ENCODE assay signal across 24 mouse cellular contexts in the genomic region with DNA sequence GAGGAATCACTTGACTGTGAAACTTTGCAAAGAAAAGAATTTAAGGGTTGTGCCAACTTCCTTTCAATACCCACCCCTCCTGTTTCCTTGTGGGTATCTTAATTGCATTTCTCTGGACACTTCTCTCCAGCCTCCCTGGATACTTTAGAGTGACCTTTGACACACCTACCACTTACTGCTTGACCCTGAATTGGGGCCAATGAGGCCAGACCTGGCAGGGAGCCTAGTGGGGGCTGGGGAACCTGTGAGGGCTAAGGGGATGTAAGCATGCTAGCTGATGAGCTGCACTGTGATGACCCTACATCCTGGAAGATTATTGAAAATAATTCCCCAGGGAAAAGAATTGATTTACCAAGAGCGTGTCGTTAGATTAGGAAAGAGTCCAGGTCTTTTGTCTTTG. TPM values are rescaled to one million over a fixed set of nuclear protein-coding genes. Genes with fewer than 3 reads are reported as not detected.
DNase-seq lines count a peak whose midpoint lies in the region; ATAC-seq lines count a peak whose summit lies in the region.
"Had no signal": no experiment of that assay in that cellular context is flagged by ENCODE, and none has a peak within 500 bp of the region (broad histone marks: within the 10 kb centered on the region; RNA-seq: fewer than 3 reads in every experiment).

No protein-coding gene starts in this region.

- no peaks in the 10 kb centered on the region for H3K36me3 ChIP-seq in heart, embryonic 11.5 days (ENCODE audit: control insufficient read depth, insufficient read depth, low read length)
- H3K36me3 ChIP-seq: embryonic facial prominence, embryonic 12.5 days; embryonic facial prominence, embryonic 15.5 days; heart, embryonic 10.5 days; hindbrain, embryonic 12.5 days; hindbrain, embryonic 15.5 days had no signal

- peak; percentile 17 for DNase-seq in adrenal gland, postnatal 10 days
- no peak for DNase-seq in adrenal gland, adult (ENCODE audit: inconsistent age in 2 of 2, low spot score in 1 of 2)
- peak; percentile 38 for DNase-seq in embryo, embryonic 9.5 days (ENCODE audit: extremely low spot score)
- no peak for DNase-seq in embryo, embryonic 11 days
- peak; percentile 29 for DNase-seq in heart, postnatal 4 days
- peak; percentile 9 to 21 for DNase-seq in lung, adult 18-20 months
- DNase-seq in lung, postnatal 10 days: no peak
- DNase-seq: adrenal gland, postnatal 36 days; cerebellum, adult 18-20 months; cerebellum, adult 9-10 months; forebrain, postnatal 0 days; gastrocnemius, adult 2 months; gastrocnemius, postnatal 14 days; heart, adult 18-20 months; heart, postnatal 14 days had no signal

- H3K4me3 ChIP-seq in heart, embryonic 11.5 days (ENCODE audit: low read depth, low read length): no peak overlapping the region
- H3K4me3 ChIP-seq: embryonic facial prominence, embryonic 12.5 days; embryonic facial prominence, embryonic 15.5 days; gastrocnemius, adult 2 months; heart, embryonic 10.5 days; hindbrain, embryonic 12.5 days; hindbrain, embryonic 15.5 days had no signal

- no peak overlapping the region for H3K27ac ChIP-seq in heart, embryonic 11.5 days (ENCODE audit: low read depth, low read length)
- H3K27ac ChIP-seq: embryonic facial prominence, embryonic 12.5 days; embryonic facial prominence, embryonic 15.5 days; gastrocnemius, adult 2 months; heart, embryonic 10.5 days; hindbrain, embryonic 12.5 days; hindbrain, embryonic 15.5 days had no signal

- H3K4me2 ChIP-seq in heart, embryonic 11.5 days: no peak overlapping the region
- H3K4me2 ChIP-seq: embryonic facial prominence, embryonic 12.5 days; embryonic facial prominence, embryonic 15.5 days; hindbrain, embryonic 12.5 days; hindbrain, embryonic 15.5 days had no signal

- H3K9me3 ChIP-seq in heart, embryonic 11.5 days (replicated peaks; ENCODE audit: control insufficient read depth, low read length): no peaks in the 10 kb centered on the region
- H3K9me3 ChIP-seq: embryonic facial prominence, embryonic 12.5 days; embryonic facial prominence, embryonic 15.5 days; heart, embryonic 10.5 days; hindbrain, embryonic 12.5 days; hindbrain, embryonic 15.5 days had no signal

- no peak overlapping the region for H3K9ac ChIP-seq in heart, embryonic 11.5 days (ENCODE audit: low read depth, low read length)
- H3K9ac ChIP-seq: embryonic facial prominence, embryonic 12.5 days; embryonic facial prominence, embryonic 15.5 days; forebrain, postnatal 0 days; hindbrain, embryonic 12.5 days; hindbrain, embryonic 15.5 days had no signal

- H3K4me1 ChIP-seq in heart, embryonic 11.5 days (ENCODE audit: control insufficient read depth, insufficient read depth, low read length): peaks cover 33% of the 10 kb centered on the region
- H3K4me1 ChIP-seq: hindbrain, embryonic 15.5 days had no signal

- ATAC-seq in heart, embryonic 11.5 days (replicated peaks; ENCODE audit: insufficient number of reproducible peaks, low FRiP score, low TSS enrichment): no peak
- ATAC-seq: activated CD4-positive, CD25-positive, alpha-beta regulatory T cell, adult 4 months; forebrain, embryonic 14.5 days; forebrain, postnatal 0 days; intestine, postnatal 0 days had no signal

- 69% methylated on average over 2 of the region's 2 CpGs for WGBS in heart, embryonic 11.5 days (ENCODE audit: insufficient replicate concordance)

- no peaks in the 10 kb centered on the region for H3K27me3 ChIP-seq in heart, embryonic 11.5 days (ENCODE audit: control insufficient read depth, insufficient read depth, low read length)
- H3K27me3 ChIP-seq: embryonic facial prominence, embryonic 12.5 days; embryonic facial prominence, embryonic 15.5 days; hindbrain, embryonic 12.5 days; hindbrain, embryonic 15.5 days had no signal

RNA-seq across cellular contexts. Expression of gene Creb5, which starts 17.1 kb away (rescaled TPM):
- total RNA-seq in adrenal gland, postnatal 10 days (2021): 1 to 10 TPM; 4.1 to 5.9 TPM
- 10 to 100 TPM; 49.5 to 51.6 TPM for total RNA-seq in heart, postnatal 4 days (2021)
- 26.1 and 30.3 TPM in 2 replicates for polyA plus RNA-seq in heart, embryonic 11.5 days (2014; fragmentation: Nextera tagmentation; extraction: Ambion mirVana)

Comparison
In these comparisons a context has a peak if more than half of its experiments do, and no peak if none do; other contexts are left out.
1. DNase-seq: peak in adrenal gland, postnatal 10 days (single experiment), embryo, embryonic 9.5 days (single experiment), heart, postnatal 4 days (single experiment) and lung, adult 18-20 months (2 of 2); none in adrenal gland, adult (0 of 2), embryo, embryonic 11 days (single experiment) and lung, postnatal 10 days (single experiment).
2. RNA of gene Creb5, which starts 17.1 kb away (total RNA-seq): 49.5 to 51.6 TPM in heart, postnatal 4 days; 4.1 to 5.9 TPM in adrenal gland, postnatal 10 days; every median in the first group is over 4 times any median in the second.